Mouse (Mus musculus) liver, adult 2 months (tissue): ENCODE data around the gene Atxn1. TPM values are rescaled to one million over a fixed set of nuclear protein-coding genes. Genes with fewer than 3 reads are reported as not detected.

ENCODE experiments used
- DNase-seq: peaks from one replicate; pipeline ENCODE4 v3.0.0-alpha.2; 2011; ENCODE audit warnings: low read depth, low spot score; ENCODE audit errors: extremely low read depth
- H3K27ac ChIP-seq: fragments of 200-500 bp; replicated peaks from 2 replicates; pipeline ENCODE4 v1.5.1; 2012; ENCODE audit warnings: low read depth, mild to moderate bottlenecking, control low read depth, inconsistent platforms, low read length; ENCODE audit not compliant: insufficient read depth
- H3K27me3 ChIP-seq: fragments of 200-500 bp; 2 replicates; pipeline ENCODE4 v1.6.1; 2012; ENCODE audit warnings: mild to moderate bottlenecking, moderate library complexity, low read length, inconsistent platforms; ENCODE audit not compliant: control insufficient read depth, insufficient read depth
- H3K36me3 ChIP-seq: fragments of 200-500 bp; 2 replicates; pipeline ENCODE4 v1.6.1; 2012; ENCODE audit warnings: low read length, inconsistent platforms; ENCODE audit not compliant: control insufficient read depth, insufficient read depth
- H3K4me1 ChIP-seq: fragments of 200-500 bp; 2 replicates; pipeline ENCODE4 v1.6.1; 2011; ENCODE audit warnings: low read length; ENCODE audit not compliant: control insufficient read depth, insufficient read depth
- H3K4me3 ChIP-seq: fragments of 200-500 bp; 2 replicates; pipeline ENCODE4 v1.5.1; 2011; ENCODE audit warnings: low read depth, mild to moderate bottlenecking, control low read depth, low read length, moderate library complexity; ENCODE audit not compliant: insufficient read depth
- H3K79me2 ChIP-seq: fragments of 200-500 bp; 2 replicates; pipeline ENCODE4 v1.6.1; 2012; ENCODE audit warnings: inconsistent platforms, mild to moderate bottlenecking, low read length, moderate library complexity; ENCODE audit not compliant: control insufficient read depth, insufficient read depth
- H3K9ac ChIP-seq: fragments of 200-500 bp; 2 replicates; pipeline ENCODE4 v1.6.1; 2012; ENCODE audit warnings: low read depth, mild to moderate bottlenecking, control low read depth, inconsistent platforms, low read length
- CTCF ChIP-seq: fragments of 200-500 bp; IDR thresholded peaks from 2 replicates; pipeline ENCODE4 v1.5.1; 2011; ENCODE audit warnings: low read depth, low read length, control low read depth
- POLR2A ChIP-seq: fragments of 200-500 bp; IDR thresholded peaks from 2 replicates; pipeline ENCODE4 v1.6.1; 2011; ENCODE audit warnings: low read length, control low read depth; ENCODE audit not compliant: insufficient read depth; ENCODE audit errors: extremely low read depth
- WGBS: fragments of 180-500 bp; shearing (Covaris S2); methylation state at CpG from one replicate; pipeline ENCODE4 v1.1.7; 2018; 5-methylcytosine and 5-hydroxymethylcytosine counted together
- polyA plus RNA-seq: library from polyadenylated mRNA; depleted of rRNA; stranded (reverse); fragments of >200 nt; gene quantifications from 2 replicates; pipeline ENCODE4 v1.2.3, GENCODE M21; 2012
- total RNA-seq: library from RNA; depleted of rRNA; stranded (reverse); fragments of >200 nt; gene quantifications from 2 replicates; pipeline ENCODE4 v1.2.3, GENCODE M21; 2014

The Atxn1 gene
- total and polyA plus RNA-seq, 2 experiments = 7.7 to 7.8 TPM

- Histone ChIP-seq H3K36me3 (no peaks in the 10 kb centered on the region), H3K4me1 (peaks cover 3% of the 10 kb centered on the region; the same call in 1 of the 2 replicates), H3K27me3 (0 out of 2 replicates have a peak, but pooled peaks cover 6% of the 10 kb centered on the region), H3K9ac (no peak overlapping the region), H3K27ac (no peak overlapping the region), H3K79me2 (no peaks in the 10 kb centered on the region), H3K4me3 (no peak overlapping the region)
- no peak for DNase-seq
- TF ChIP-seq POLR2A (no peak), CTCF (no peak)
- WGBS = 60% methylated on average over 8 of the region's 8 CpGs
These were observed 449.9 kb downstream of the Atxn1 start for GRCm38 (mm10) chr13:45514832-45515422.

DNA sequence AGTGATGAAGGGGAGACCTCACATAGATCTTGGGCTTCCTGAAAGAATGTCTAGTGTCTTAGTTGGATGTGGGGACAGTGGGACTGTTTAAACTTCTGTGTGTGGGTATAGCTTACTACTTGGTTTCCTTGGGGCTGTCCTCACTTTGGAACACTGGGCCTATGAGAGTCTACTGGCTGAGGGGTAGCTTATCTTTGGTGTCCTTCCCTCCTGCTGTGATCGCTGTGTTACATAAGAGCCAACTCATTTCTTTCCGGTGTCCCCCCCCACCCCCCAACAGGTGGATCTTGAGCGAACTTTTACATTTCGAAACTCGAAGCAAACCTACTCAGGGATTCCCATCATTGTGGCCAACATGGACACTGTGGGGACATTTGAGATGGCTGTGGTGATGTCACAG is 450.7 kb downstream of the Atxn1 start:
- TF ChIP-seq POLR2A (no peak), CTCF (no peak)
- Histone ChIP-seq H3K27ac (no peak overlapping the region), H3K27me3 (0 out of 2 replicates have a peak, but pooled peaks cover 6% of the 10 kb centered on the region), H3K4me1 (peaks cover 3% of the 10 kb centered on the region; the same call in 1 of the 2 replicates), H3K4me3 (no peak overlapping the region), H3K79me2 (no peaks in the 10 kb centered on the region), H3K36me3 (no peaks in the 10 kb centered on the region), H3K9ac (no peak overlapping the region)
- 74% methylated on average over 5 of the region's 5 CpGs for WGBS
- DNase-seq = no peak

GRCm38 (mm10) chr13:45513009-45513984 is 451.5 kb downstream of the Atxn1 start:
- Histone ChIP-seq H3K27me3 (0 out of 2 replicates have a peak, but pooled peaks cover 6% of the 10 kb centered on the region), H3K79me2 (no peaks in the 10 kb centered on the region), H3K36me3 (no peaks in the 10 kb centered on the region), H3K27ac (no peak overlapping the region), H3K4me3 (no peak overlapping the region), H3K9ac (no peak overlapping the region), H3K4me1 (peaks cover 3% of the 10 kb centered on the region; the same call in 1 of the 2 replicates)
- WGBS = 76% methylated on average over 12 of the region's 12 CpGs
- no peak for TF ChIP-seq POLR2A
- TF ChIP-seq CTCF = no peak
- DNase-seq = no peak

DNA sequence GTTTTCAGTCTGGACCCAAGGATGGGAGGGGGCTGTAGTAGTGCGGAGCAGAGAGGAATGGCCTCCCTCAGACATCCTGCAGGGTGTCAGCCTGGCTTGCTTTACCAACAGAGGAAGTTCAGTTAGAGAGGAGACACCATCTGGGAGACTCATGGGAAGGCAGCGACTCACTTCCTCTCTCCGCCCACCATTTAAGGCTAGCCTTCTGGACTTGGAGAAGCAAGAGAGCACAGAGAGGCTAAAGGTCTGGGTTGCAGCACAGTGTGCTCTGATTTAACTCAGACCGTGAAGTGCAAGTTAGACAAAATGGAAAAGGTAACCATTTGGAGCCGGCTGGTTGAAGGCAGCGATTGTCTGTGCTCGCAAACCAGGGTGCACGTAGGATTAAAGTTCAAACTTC is 452.3 kb downstream of the Atxn1 start:
- peak; percentile 4 for DNase-seq
- Histone ChIP-seq H3K36me3 (no peaks in the 10 kb centered on the region), H3K79me2 (no peaks in the 10 kb centered on the region), H3K27ac (no peak overlapping the region), H3K27me3 (0 out of 2 replicates have a peak, but pooled peaks cover 8% of the 10 kb centered on the region), H3K9ac (no peak overlapping the region), H3K4me3 (no peak overlapping the region), H3K4me1 (peaks cover 3% of the 10 kb centered on the region; the same call in 1 of the 2 replicates)
- WGBS = 60% methylated on average over 8 of the region's 8 CpGs
- TF ChIP-seq POLR2A (no peak), CTCF (no peak)

GRCm38 (mm10) chr13:45511706-45512435 is 452.9 kb downstream of the Atxn1 start:
- Histone ChIP-seq H3K79me2 (no peaks in the 10 kb centered on the region), H3K4me1 (peaks cover 3% of the 10 kb centered on the region; the same call in 1 of the 2 replicates), H3K27ac (no peak overlapping the region), H3K4me3 (no peak overlapping the region), H3K27me3 (0 out of 2 replicates have a peak, but pooled peaks cover 9% of the 10 kb centered on the region), H3K9ac (no peak overlapping the region), H3K36me3 (no peaks in the 10 kb centered on the region)
- WGBS = 72% methylated on average over 6 of the region's 6 CpGs
- no peak for DNase-seq
- TF ChIP-seq POLR2A = no peak
- no peak for TF ChIP-seq CTCF
